Mouse (Mus musculus) adrenal gland, postnatal 25 days (tissue): Measurements from ENCODE around the gene Cdk1. TPM values are rescaled to one million over a fixed set of nuclear protein-coding genes. Genes with fewer than 3 reads are reported as not detected.
"Not testable (repeated sequence)": the region's sequence is repeated elsewhere in the genome, so short reads cannot be mapped to it uniquely, and the experiment has no call there.

Experiments
- DNase-seq: peaks from one replicate; pipeline ENCODE4 v3.0.0; 2021; ENCODE audit warnings: mixed read lengths
- long read RNA-seq: library from polyadenylated mRNA; stranded (forward); transcript quantifications from one replicate; pipeline ENCODE4 v2.0.0, GENCODE M21; 2021
- total RNA-seq: library from RNA; stranded (reverse); gene quantifications from 2 replicates; pipeline ENCODE4 v1.2.3, GENCODE M21; 2021

Gene Cdk1
- 17.1 and 25.6 TPM in 2 replicates for total RNA-seq
- long read RNA-seq, full-length matches to known transcripts, result 10 of 12 reads
- long read RNA-seq, partial matches to known transcripts, result 1 of 12 reads
- long read RNA-seq, other reads (novel, unspliced or antisense), result 1 of 12 reads

GRCm38 (mm10) chr10:69352212-69353085 lies at the start of gene Cdk1:
Cdk1 (minus strand) TSS chr10:69352938.
- DNase-seq, result peak; percentile 94

GRCm38 (mm10) chr10:69399814-69400385 lies 47.2 kb upstream of the Cdk1 start:
- no peak for DNase-seq

- peak; percentile 44 for DNase-seq
Measured at GRCm38 (mm10) chr10:69398763-69399590, 46.2 kb upstream of the Cdk1 start, which contains the start of gene Ank3. Ank3 (plus strand) TSS chr10:69398773.

GRCm38 (mm10) chr10:69398197-69398762 lies 45.5 kb upstream of the Cdk1 start:
- no peak for DNase-seq

- no peak for DNase-seq
Measured at GRCm38 (mm10) chr10:69389511-69389910, 36.8 kb upstream of the Cdk1 start.

GRCm38 (mm10) chr10:69386767-69387166 lies 34.0 kb upstream of the Cdk1 start:
- no peak for DNase-seq

- no peak for DNase-seq
Measured at GRCm38 (mm10) chr10:69385136-69385535, 32.4 kb upstream of the Cdk1 start.

- DNase-seq, result no peak
Measured at GRCm38 (mm10) chr10:69384640-69385039, 31.9 kb upstream of the Cdk1 start.

- no peak for DNase-seq
Measured at GRCm38 (mm10) chr10:69383186-69383585, 30.4 kb upstream of the Cdk1 start.

- DNase-seq, result no peak
Measured at GRCm38 (mm10) chr10:69375154-69375553, 22.4 kb upstream of the Cdk1 start.

GRCm38 (mm10) chr10:69373796-69374550 lies 21.2 kb upstream of the Cdk1 start:
- no peak for DNase-seq

GRCm38 (mm10) chr10:69372061-69372460 lies 19.3 kb upstream of the Cdk1 start:
- DNase-seq, result no peak

GRCm38 (mm10) chr10:69371441-69371840 lies 18.7 kb upstream of the Cdk1 start:
- peak; percentile 45 for DNase-seq

GRCm38 (mm10) chr10:69369321-69369720 lies 16.6 kb upstream of the Cdk1 start:
- DNase-seq, result no peak

GRCm38 (mm10) chr10:69366877-69367387 lies 14.2 kb upstream of the Cdk1 start:
- DNase-seq, result no peak

- no peak for DNase-seq
Measured at GRCm38 (mm10) chr10:69366208-69366607, 13.5 kb upstream of the Cdk1 start.

- DNase-seq, result no peak
Measured at GRCm38 (mm10) chr10:69359666-69360065, 6.9 kb upstream of the Cdk1 start.

GRCm38 (mm10) chr10:69353086-69353479 lies 345 bp upstream of the Cdk1 start:
- DNase-seq, result not testable (repeated sequence)

GRCm38 (mm10) chr10:69351842-69352211 lies 911 bp downstream of the Cdk1 start:
- no peak for DNase-seq

GRCm38 (mm10) chr10:69351071-69351841 lies 1.5 kb downstream of the Cdk1 start:
- no peak for DNase-seq
